Mouse (Mus musculus): ENCODE results near the gene Spaca9. TPM values are rescaled to one million over a fixed set of nuclear protein-coding genes. Genes with fewer than 3 reads are reported as not detected.

Gene Spaca9
- polyA plus RNA-seq (2021; fragmentation: Nextera tagmentation) = 3.0 and 6.2 TPM in 2 replicates
- long read RNA-seq, experiment 1, partial matches to known transcripts = 0 of 1 reads
- long read RNA-seq, experiment 1, other reads (novel, unspliced or antisense) = 0 of 1 reads
- long read RNA-seq, experiment 2 = 0 reads

DNA sequence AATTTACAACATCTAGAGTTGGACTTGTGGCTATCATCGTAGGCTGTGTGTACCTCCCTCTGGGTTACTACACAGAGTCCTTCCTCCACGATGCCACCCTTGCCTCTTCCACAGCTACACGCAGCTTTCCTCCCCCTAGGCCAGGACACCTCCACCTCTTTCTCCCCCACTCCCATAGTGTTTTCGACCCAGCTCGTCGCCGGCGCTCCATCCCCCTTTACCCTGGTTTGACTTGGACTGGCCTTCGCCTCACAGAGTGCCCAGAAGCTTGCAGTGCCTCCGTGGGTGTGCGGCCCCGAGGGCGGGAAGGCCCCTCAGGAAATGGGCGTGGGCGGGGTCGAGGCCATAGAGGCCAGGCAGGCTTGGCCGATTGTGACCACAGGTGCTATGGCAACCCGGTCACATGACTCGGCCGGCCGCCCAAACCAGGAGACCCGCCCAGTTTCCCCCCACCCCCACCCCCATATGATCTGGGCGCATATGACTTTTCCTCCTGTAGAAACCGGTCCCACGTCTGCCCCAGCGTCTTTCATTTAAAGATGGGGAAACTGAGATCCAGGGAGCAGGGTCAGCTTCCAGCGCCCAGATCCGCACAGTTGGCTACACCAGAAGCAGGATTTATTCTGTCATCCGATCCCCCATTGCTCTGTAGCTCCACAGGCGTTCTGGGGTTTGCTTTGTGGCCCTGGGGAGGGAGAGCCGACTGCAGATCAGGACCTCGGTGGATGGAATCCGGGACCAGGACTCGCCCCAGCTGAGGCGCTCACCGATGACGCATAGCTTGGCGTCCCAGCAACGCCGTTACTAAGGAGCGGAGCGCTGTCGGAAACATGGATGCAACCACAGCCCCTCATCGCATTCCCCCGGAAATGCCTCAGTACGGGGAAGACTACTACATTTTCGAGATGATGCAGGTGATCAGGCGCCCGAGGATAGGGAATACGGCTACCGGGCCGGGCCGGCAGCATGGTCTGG, at the start of gene Spaca9, which contains the start of gene Ak8:
Gene Spaca9 (minus strand): TSS at position 367 of the 975 bp plus-strand sequence.
Gene Ak8 (plus strand): TSS at position 804 of the 975 bp plus-strand sequence.

Small RNA genes lying within 50 kb of the gene (microRNA-seq; reads per million reads assigned to microRNA genes)
- gene Mir3088 = 1.1 reads per million

Other genes starting within 250 kb of the Spaca9 start
- gene 1700007K13Rik, start 233.4 kb downstream of the Spaca9 start, polyA plus RNA-seq (2021; fragmentation: Nextera tagmentation) = 5.1 and 9.4 TPM in 2 replicates
- gene Mrps2, start 231.7 kb downstream of the Spaca9 start, polyA plus RNA-seq (2021; fragmentation: Nextera tagmentation) = 18.2 and 20.5 TPM in 2 replicates
- 0.78 and 1.2 TPM in 2 replicates for gene Gbgt1, start 202.8 kb downstream of the Spaca9 start, polyA plus RNA-seq (2021; fragmentation: Nextera tagmentation)
- not detected in 2 replicates for gene Gm10134, start 193.6 kb downstream of the Spaca9 start, polyA plus RNA-seq (2021; fragmentation: Nextera tagmentation)
- gene Ralgds, start 186.6 kb downstream of the Spaca9 start, polyA plus RNA-seq (2021; fragmentation: Nextera tagmentation) = 41.8 and 50.6 TPM in 2 replicates
- gene Cel, start 136.3 kb downstream of the Spaca9 start, polyA plus RNA-seq (2021; fragmentation: Nextera tagmentation) = not detected in 2 replicates
- 8.0 and 9.3 TPM in 2 replicates for gene Gtf3c5, start 116.0 kb downstream of the Spaca9 start, polyA plus RNA-seq (2021; fragmentation: Nextera tagmentation)
- not detected in 2 replicates for gene Gfi1b, start 77.7 kb downstream of the Spaca9 start, polyA plus RNA-seq (2021; fragmentation: Nextera tagmentation)
- gene Tsc1, start 58.5 kb downstream of the Spaca9 start, polyA plus RNA-seq (2021; fragmentation: Nextera tagmentation) = 16.5 and 21.8 TPM in 2 replicates
- 2.6 and 5.0 TPM in 2 replicates for gene Ak8, start 437 bp upstream of the Spaca9 start, polyA plus RNA-seq (2021; fragmentation: Nextera tagmentation)
- 3.3 and 4.1 TPM in 2 replicates for gene Gtf3c4, start 140.6 kb upstream of the Spaca9 start, polyA plus RNA-seq (2021; fragmentation: Nextera tagmentation)
- gene Ddx31, start 140.7 kb upstream of the Spaca9 start, polyA plus RNA-seq (2021; fragmentation: Nextera tagmentation) = 3.6 and 3.8 TPM in 2 replicates
- gene Barhl1, start 216.9 kb upstream of the Spaca9 start, polyA plus RNA-seq (2021; fragmentation: Nextera tagmentation) = not detected in 2 replicates

All from layer of hippocampus, adult 6 months (tissue).